In genomic region chr13:54094349-54094748, GRCm38 (mm10) we compare ENCODE assay signal across 26 mouse cellular contexts. TPM values are rescaled to one million over a fixed set of nuclear protein-coding genes. Genes with fewer than 3 reads are reported as not detected.
DNase-seq lines count a peak whose midpoint lies in the region; ATAC-seq lines count a peak whose summit lies in the region.
"Had no signal": no experiment of that assay in that cellular context is flagged by ENCODE, and none has a peak within 500 bp of the region (broad histone marks: within the 10 kb centered on the region; RNA-seq: fewer than 3 reads in every experiment).

No protein-coding gene starts in this region.

- H3K9ac ChIP-seq in hindbrain, embryonic 15.5 days = no peak overlapping the region
- no peak overlapping the region for H3K9ac ChIP-seq in hindbrain, embryonic 13.5 days
- H3K9ac ChIP-seq in forebrain, embryonic 15.5 days (replicated peaks) = no peak overlapping the region
- H3K9ac ChIP-seq: forebrain, embryonic 13.5 days; forebrain, postnatal 0 days; heart, embryonic 12.5 days; heart, embryonic 15.5 days; hindbrain, embryonic 12.5 days had no signal

- H3K4me2 ChIP-seq in hindbrain, embryonic 15.5 days = no peak overlapping the region
- H3K4me2 ChIP-seq in hindbrain, embryonic 13.5 days = no peak overlapping the region
- H3K4me2 ChIP-seq in forebrain, embryonic 15.5 days (replicated peaks) = no peak overlapping the region
- H3K4me2 ChIP-seq: forebrain, embryonic 13.5 days; heart, embryonic 12.5 days; heart, embryonic 15.5 days; hindbrain, embryonic 12.5 days had no signal

- 82% methylated on average over 4 of the region's 4 CpGs for WGBS in hindbrain, embryonic 15.5 days
- 90% methylated on average over 4 of the region's 4 CpGs for WGBS in hindbrain, embryonic 13.5 days
- 96% methylated on average over 4 of the region's 4 CpGs for WGBS in forebrain, embryonic 15.5 days

- H3K4me3 ChIP-seq in hindbrain, embryonic 15.5 days = no peak overlapping the region
- H3K4me3 ChIP-seq in hindbrain, embryonic 13.5 days = no peak overlapping the region
- peak overlapping the region; percentile 68 for H3K4me3 ChIP-seq in megakaryocyte, embryonic 14.5 days (replicated peaks)
- no peak overlapping the region for H3K4me3 ChIP-seq in forebrain, embryonic 15.5 days
- H3K4me3 ChIP-seq: forebrain, embryonic 10.5 days; forebrain, embryonic 13.5 days; gastrocnemius, adult 2 months; heart, embryonic 12.5 days; heart, embryonic 15.5 days; hindbrain, embryonic 12.5 days had no signal

- 0 out of 2 replicates have a peak overlapping the region, but pooled peaks have one; percentile 17 for H3K27ac ChIP-seq in hindbrain, embryonic 15.5 days (replicated peaks)
- H3K27ac ChIP-seq in hindbrain, embryonic 13.5 days = no peak overlapping the region
- no peak overlapping the region for H3K27ac ChIP-seq in forebrain, embryonic 15.5 days (replicated peaks)
- H3K27ac ChIP-seq: forebrain, embryonic 10.5 days; forebrain, embryonic 13.5 days; gastrocnemius, adult 2 months; heart, embryonic 15.5 days; hindbrain, embryonic 12.5 days had no signal

- H3K9me3 ChIP-seq in hindbrain, embryonic 15.5 days = no peaks in the 10 kb centered on the region
- no peaks in the 10 kb centered on the region for H3K9me3 ChIP-seq in hindbrain, embryonic 13.5 days
- H3K9me3 ChIP-seq in megakaryocyte, embryonic 14.5 days = no peaks in the 10 kb centered on the region
- H3K9me3 ChIP-seq in forebrain, embryonic 15.5 days = no peaks in the 10 kb centered on the region
- H3K9me3 ChIP-seq: forebrain, embryonic 10.5 days; forebrain, embryonic 13.5 days; G1E; heart, embryonic 15.5 days; hindbrain, embryonic 12.5 days had no signal

- DNase-seq in Muller cell, postnatal 12 days (ENCODE audit: inconsistent ontology term) = peak; percentile 35
- peak; percentile 48 for DNase-seq in brain, adult 2 months (ENCODE audit: low read depth, low spot score)
- DNase-seq: adrenal gland, adult 8-10 months; adrenal gland, postnatal 25 days; B cell, adult 2 months; cerebellum, adult 18-20 months; cerebellum, adult 9-10 months; cerebellum, postnatal 14 days; forebrain, postnatal 0 days; gastrocnemius, adult 2 months; gastrocnemius, postnatal 14 days; heart, adult 18-20 months; heart, postnatal 14 days had no signal

- H3K4me1 ChIP-seq in hindbrain, embryonic 15.5 days (replicated peaks) = 0 out of 2 replicates have a peak, but pooled peaks cover 2% of the 10 kb centered on the region
- no peaks in the 10 kb centered on the region for H3K4me1 ChIP-seq in hindbrain, embryonic 13.5 days (replicated peaks)
- peaks cover 64% of the 10 kb centered on the region for H3K4me1 ChIP-seq in megakaryocyte, embryonic 14.5 days
- H3K4me1 ChIP-seq in forebrain, embryonic 15.5 days = no peaks in the 10 kb centered on the region
- H3K4me1 ChIP-seq: forebrain, embryonic 10.5 days; forebrain, embryonic 13.5 days; hindbrain, embryonic 12.5 days had no signal

- peaks cover 48% of the 10 kb centered on the region for H3K36me3 ChIP-seq in hindbrain, embryonic 15.5 days
- H3K36me3 ChIP-seq in hindbrain, embryonic 13.5 days = peaks cover 79% of the 10 kb centered on the region
- H3K36me3 ChIP-seq in megakaryocyte, embryonic 14.5 days (replicated peaks; ENCODE audit: low read length) = peaks cover 99% of the 10 kb centered on the region
- H3K36me3 ChIP-seq in forebrain, embryonic 15.5 days = peaks cover 55% of the 10 kb centered on the region

- ATAC-seq in hindbrain, embryonic 15.5 days (ENCODE audit: low FRiP score, low read depth) = no peak
- no peak for ATAC-seq in hindbrain, embryonic 13.5 days (ENCODE audit: low FRiP score)
- ATAC-seq in megakaryocyte, adult 5-6 weeks (ENCODE audit: poor library complexity, severe bottlenecking) = no peak
- ATAC-seq in forebrain, embryonic 15.5 days (replicated peaks) = no peak
- ATAC-seq: activated CD4-positive, CD25-positive, alpha-beta regulatory T cell, adult 4 months; forebrain, embryonic 13.5 days had no signal

- H3K27me3 ChIP-seq in hindbrain, embryonic 15.5 days = no peaks in the 10 kb centered on the region
- H3K27me3 ChIP-seq in hindbrain, embryonic 13.5 days = no peaks in the 10 kb centered on the region
- H3K27me3 ChIP-seq in megakaryocyte, embryonic 14.5 days (replicated peaks) = no peaks in the 10 kb centered on the region
- H3K27me3 ChIP-seq in forebrain, embryonic 15.5 days = no peaks in the 10 kb centered on the region
- H3K27me3 ChIP-seq: CH12.LX; forebrain, embryonic 13.5 days; heart, embryonic 12.5 days; heart, embryonic 15.5 days; hindbrain, embryonic 12.5 days had no signal

RNA-seq across cellular contexts. Expression of gene Sfxn1, which starts 22.7 kb away (rescaled TPM):
- 85.1 and 89.1 TPM in 2 replicates for polyA plus RNA-seq in hindbrain, embryonic 15.5 days (2015; fragmentation: Nextera tagmentation; extraction: Ambion mirVana)
- 77.3 and 81.4 TPM in 2 replicates for polyA plus RNA-seq in hindbrain, embryonic 13.5 days (2015; fragmentation: Nextera tagmentation; extraction: Ambion mirVana)
- polyA plus RNA-seq in megakaryocyte, embryonic 14.5 days (2012; ENCODE audit: insufficient read depth, low replicate concordance) = 4.1 and 14.0 TPM in 2 replicates
- 41.1 and 41.5 TPM in 2 replicates for total RNA-seq in megakaryocyte, adult 5-6 weeks (2015)
- total RNA-seq in megakaryocyte, adult 5-6 weeks (2017) = 25.2 and 30.4 TPM in 2 replicates
- polyA plus RNA-seq in forebrain, embryonic 15.5 days (2015; fragmentation: Nextera tagmentation; extraction: Ambion mirVana) = 80.1 and 81.9 TPM in 2 replicates

RNA-seq across cellular contexts. Expression of gene Drd1, which starts 38.8 kb away (rescaled TPM):
- polyA plus RNA-seq in hindbrain, embryonic 15.5 days (2015; fragmentation: Nextera tagmentation; extraction: Ambion mirVana) = 1.2 and 2.6 TPM in 2 replicates
- polyA plus RNA-seq in hindbrain, embryonic 13.5 days (2015; fragmentation: Nextera tagmentation; extraction: Ambion mirVana) = 1.2 and 1.5 TPM in 2 replicates
- polyA plus RNA-seq in megakaryocyte, embryonic 14.5 days (2012; ENCODE audit: insufficient read depth, low replicate concordance) = not detected in 2 replicates
- total RNA-seq in megakaryocyte, adult 5-6 weeks (2015) = not detected in 2 replicates
- not detected in 2 replicates for total RNA-seq in megakaryocyte, adult 5-6 weeks (2017)
- polyA plus RNA-seq in forebrain, embryonic 15.5 days (2015; fragmentation: Nextera tagmentation; extraction: Ambion mirVana) = 10.1 and 12.3 TPM in 2 replicates
- total RNA-seq: adrenal gland, postnatal 25 days; CH12.LX had no signal
- polyA plus RNA-seq: activated CD4-positive, CD25-positive, alpha-beta regulatory T cell, adult 4 months; forebrain, embryonic 10.5 days; G1E; heart, embryonic 12.5 days had no signal
